Mouse (Mus musculus): ENCODE data around the gene Lbp.

The Lbp gene

GRCm38 (mm10) chr2:158313089-158313488 is 6.8 kb downstream of the Lbp start:
- DNase-seq: no peak

GRCm38 (mm10) chr2:158316371-158316770 is 10.1 kb downstream of the Lbp start:
- peak; percentile 23 to 27 for DNase-seq

DNA sequence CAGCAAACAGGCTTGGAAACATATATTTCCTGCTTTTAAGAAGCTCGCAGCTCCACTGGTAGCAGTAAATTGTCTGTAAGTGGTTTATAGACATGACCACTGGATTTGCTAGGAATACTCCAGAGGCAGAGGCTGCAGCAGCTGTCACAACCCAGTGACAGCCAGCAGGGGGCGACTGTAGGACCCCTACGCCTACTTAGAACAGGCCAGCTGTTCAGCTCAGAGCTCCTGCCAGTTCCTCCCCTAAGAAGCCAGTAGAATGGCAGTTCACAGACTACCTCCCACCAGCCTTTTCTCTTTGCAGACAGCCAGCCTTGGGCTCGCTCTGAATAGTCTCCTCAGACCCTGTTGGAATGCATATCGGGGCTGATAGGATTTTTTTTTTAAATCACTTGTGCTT is 10.7 kb downstream of the Lbp start:
- DNase-seq: peak; percentile 60 to 62

DNA sequence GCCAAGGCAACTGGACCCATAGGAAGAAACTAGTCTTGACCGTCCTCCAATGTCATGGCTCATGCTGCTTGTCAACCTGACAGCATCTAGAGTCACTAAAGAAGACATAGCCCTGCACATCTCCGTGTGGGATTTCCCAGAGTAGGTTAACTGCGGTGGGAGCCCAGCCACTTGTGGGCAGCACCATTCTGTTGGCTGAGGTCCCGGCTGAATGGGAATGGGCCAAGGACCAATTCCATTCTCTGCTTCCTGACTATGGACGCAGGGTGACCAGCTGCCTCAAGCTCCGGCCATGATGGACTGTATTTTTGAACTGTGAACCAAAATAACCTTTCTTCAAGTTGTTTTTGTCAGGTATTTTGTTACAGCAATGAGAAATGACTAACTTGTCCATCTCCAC is 15.3 kb downstream of the Lbp start:
- no peak for DNase-seq

DNA sequence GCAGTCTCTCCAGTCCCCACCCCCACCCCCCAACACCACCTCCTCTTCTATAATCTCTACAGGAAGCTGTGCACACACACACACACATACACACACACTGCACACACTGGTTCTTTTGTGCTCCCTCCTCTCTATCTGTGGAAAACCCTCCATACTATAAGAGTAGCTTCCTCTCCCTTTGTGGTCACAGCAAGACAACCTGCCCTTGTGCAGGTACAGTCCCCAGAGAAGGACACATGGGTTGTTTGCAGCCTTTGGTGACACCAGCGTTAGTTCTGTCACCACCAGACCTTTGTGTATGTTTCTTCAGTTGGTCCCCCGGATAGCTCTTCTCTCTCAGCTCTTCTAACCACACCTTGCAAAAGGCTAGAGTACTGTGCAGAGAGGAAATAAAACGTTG is 16.6 kb downstream of the Lbp start:
- DNase-seq: peak; percentile 30 to 37

DNA sequence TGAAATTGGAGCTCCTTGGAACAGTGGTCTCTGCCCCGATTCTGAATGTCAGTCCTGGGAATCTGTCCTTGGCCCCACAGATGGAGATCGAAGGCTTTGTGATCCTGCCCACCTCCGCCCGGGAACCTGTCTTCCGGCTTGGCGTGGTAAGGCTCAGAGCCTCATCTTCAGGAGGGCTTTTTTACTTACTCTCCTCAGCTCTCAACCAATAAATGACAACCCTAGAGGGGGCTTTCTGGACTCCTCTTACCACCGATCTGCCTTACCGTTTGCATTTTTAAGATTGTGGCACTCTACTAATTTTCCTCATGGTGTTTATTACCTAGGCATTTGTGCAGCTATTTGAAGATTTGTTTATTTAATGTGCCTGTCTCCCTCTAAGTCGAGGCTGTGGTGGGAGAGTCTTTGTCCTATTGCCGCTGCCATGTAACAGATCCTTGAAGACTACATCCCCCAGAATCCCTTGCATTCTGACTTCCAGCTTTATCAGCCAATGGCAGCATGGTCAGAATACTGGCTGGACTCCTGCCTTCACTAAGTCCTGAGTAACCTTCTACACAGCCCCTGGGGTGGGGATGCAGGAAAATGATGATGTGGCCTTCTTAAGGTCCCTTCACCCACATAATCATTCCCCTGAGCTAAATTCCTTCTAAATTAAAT is 18.4 kb downstream of the Lbp start:
- no peak for DNase-seq

DNA sequence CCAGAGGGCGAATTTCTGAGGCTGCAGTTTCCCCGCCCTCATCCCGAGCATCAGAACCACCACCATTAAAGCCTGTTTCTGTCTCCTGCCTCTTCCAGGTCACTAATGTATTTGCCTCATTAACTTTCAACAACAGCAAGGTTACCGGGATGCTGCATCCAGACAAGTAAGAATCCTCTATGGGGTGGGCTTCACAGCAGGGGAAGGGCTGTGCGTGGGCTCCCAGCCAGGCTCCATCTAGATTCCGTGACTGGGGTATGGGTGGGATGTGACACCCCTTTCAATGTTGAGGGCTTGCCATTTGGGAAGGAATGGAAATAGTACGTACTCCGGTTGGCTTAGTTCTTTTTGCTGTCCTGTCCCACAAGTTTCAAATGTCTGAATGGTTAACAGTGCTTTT is 19.3 kb downstream of the Lbp start:
- DNase-seq: no peak

- no peak for DNase-seq
These were observed 28.1 kb downstream of the Lbp start for GRCm38 (mm10) chr2:158334356-158334755.

- DNase-seq: no peak
These were observed 31.4 kb downstream of the Lbp start for GRCm38 (mm10) chr2:158337698-158338097.

- peak; percentile 50 for DNase-seq
These were observed 33.8 kb downstream of the Lbp start for GRCm38 (mm10) chr2:158339948-158340564.

- DNase-seq: no peak
These were observed 35.0 kb downstream of the Lbp start for GRCm38 (mm10) chr2:158341324-158341723.

DNA sequence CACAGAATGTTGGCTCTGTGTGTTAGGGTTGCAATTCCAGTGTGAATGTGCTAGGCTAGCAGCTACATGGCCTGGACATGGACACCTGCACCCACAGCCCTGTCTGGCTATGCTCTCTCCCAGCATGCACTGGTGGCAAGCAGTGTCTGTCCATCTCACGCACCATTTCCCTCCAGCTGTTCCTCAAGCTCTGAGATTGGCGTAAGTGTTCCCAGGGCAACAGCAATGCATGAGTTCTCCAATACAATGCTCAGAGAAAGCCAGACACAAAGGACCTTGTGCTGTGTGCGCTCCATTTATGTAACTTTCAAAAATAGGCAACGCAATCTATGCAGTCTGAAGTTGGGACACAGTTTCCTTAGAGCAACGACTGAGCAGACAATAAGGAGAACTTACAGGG is 37.2 kb downstream of the Lbp start:
- DNase-seq: no peak

DNA sequence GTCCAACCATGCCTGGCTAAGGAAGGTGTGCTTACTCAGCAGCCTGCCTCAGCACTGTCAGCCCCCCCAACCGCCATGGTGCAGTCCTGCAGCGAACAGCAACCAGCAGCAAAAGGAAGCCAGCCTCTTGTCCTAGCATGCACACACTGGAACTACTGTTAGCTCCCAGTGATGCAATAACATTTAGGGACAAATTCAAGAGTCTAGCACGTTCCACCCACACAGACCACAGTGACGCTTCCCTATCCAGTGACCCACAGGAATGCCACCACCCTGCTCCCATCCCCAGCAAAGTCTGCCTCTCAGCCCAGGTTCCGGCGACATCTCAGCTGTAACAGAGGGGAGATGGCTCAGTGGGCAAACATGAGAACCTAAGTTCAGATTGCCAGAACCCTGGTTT is 40.2 kb downstream of the Lbp start:
- no peak for DNase-seq

- DNase-seq: peak; percentile 44 to 54
These were observed 41.6 kb downstream of the Lbp start for GRCm38 (mm10) chr2:158347868-158348267.

DNA sequence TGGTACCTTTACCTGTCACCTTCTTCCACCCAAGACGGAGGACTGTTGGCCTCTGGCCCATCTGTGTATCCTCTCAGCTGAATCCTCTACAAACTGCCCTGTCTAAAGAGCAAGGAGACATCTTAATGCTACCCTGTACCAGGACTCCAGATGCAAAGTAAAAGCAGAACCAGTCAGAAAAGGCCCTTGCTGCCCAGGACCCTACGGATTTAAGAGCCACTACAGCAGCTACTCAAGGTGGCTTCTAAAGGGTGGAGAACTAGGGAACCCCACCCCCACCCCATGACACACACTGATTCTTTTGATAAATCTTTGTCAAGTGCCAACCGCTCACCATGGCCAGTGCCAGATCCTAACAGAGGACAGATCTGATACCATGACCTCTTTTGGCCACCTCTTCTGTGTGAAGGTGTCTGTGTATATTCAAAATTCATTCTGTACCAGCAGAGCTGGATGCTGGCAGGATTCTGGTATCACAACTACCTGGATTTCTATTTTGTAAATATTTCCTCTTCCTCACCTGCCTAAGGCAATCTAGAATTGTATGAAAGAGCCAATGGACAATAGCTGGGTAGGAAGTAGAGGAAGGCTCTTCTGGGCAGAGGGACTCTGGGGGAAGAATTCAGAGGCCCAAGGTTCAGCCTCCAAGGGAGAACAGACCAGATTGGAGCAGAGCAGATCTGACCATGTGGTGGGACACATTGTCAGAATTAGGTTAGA is 46.7 kb downstream of the Lbp start:
- DNase-seq: no peak

DNA sequence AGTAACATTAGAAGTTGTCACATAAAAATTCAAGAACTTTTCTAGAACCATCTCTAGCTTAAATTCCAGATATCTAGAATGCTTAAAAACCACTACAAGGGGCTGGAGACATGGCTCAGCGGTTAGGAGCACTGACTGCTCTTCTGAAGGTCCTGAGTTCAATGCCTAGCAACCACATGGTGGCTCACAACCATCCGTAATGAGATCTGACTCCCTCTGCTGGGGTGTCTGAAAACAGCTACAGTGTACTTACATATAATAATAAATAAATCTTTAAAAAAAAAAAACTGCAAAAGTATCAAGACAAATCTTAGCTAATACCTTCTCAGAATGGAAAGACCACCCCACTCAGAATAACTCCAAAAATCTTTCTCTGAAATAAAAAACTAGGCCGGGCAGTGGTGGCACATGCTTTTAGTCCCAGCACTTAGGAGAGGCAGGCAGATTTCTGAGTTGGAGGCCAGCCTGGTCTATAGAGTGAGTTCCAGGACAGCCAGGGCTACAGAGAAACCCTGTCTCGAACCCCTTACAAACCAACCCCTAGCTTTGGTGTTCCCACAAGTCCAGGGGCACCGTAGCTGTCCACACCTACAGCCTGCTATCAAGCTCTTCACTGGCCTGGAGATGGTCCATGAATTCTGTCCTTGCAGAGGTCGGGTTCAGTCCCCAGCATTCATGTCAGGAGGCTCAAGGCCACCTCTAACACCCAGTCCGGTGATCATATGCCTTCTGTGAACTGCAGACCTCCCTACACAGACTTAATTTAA is 48.2 kb downstream of the Lbp start:
- no peak for DNase-seq

- no peak for DNase-seq
These were observed 48.9 kb downstream of the Lbp start for GRCm38 (mm10) chr2:158355238-158355637.

DNA sequence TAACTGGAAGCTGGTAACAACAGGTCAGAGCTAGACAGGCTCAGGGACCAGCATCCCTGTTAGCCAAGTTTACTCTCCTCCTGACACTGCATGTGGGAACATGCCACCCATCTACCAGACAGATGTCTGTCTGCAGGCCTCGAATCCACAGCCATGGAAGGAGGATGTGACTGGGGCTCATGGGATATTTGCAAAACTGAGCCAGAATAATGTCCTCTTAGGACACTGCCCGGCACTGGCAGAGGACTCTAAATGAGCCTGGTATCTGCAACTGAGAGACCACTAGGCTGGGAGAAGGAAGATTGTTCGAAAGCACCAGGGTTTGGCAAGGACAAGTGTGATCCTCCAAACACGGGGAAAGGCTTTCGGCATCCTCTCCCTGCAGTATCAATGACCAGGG is 49.8 kb downstream of the Lbp start:
- no peak for DNase-seq

- no peak for DNase-seq
These were observed 53.7 kb downstream of the Lbp start for GRCm38 (mm10) chr2:158359757-158360620.

DNA sequence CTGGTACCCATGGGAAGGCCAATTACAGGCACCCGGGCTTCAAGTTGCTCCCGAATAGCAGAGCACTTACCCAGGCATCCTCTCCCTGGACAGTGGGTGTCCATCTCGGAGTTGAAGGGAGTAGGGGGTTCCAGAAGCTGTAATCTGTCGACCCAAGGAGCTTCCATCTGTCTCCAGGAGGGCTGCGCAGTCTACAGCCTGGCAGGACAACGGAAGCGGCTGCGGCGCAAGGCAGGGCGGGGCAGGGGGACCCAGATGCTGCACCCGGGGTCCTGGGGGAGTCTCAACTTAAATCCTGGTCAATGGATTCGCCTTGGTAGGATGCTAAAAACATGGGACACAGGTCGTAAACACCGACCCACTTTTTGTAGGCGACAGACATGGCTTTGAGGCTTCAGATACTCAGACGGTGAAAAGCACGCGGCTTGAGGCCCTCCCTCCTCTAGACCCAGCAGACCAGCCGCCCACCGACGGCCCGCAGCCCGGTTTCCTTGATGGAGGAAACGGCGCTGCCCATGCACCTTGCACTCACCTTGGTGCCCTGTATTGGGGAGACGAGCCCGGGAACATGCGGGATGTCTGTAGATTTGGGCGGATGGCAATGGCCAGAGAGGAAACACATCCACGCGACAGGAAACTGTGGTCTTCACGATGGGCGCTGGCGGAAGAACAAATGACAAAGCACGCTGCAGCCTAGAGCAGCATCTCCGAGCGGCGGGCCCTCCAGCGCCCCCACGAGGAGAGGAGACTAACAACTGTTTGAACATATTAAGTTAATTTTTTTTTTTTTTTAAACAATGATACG is 54.8 kb downstream of the Lbp start:
- DNase-seq: peak; percentile 81 to 85

DNA sequence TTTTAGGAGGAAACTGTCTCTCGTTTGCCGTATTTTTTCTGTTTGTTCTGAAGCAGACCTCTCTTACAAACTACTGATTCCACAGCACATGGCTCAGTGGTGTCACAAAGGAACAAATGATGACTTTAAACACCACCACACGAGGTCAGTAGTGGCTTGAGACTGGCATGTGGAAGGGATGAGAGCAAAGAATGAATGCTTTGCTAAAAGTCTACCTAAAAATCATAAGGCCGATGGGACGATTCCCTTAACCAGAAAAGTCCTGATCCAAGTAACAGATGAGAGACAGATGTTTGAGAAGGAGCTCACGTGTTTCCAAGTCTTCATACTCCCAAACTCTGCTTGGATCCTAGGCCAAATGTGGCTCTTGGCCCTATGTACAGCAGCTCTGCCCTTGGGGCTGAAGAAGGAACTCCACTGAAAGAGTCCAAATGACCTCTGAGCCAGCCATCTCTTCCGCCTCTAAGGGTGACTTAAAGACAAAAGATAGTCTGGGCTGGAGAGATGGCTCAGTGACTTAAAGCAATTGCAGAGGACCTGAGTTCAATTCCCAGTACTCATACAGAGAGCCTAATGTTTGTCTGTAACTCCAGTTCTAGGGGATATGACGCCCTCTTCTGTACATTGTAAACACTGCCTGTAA is 55.5 kb downstream of the Lbp start:
- no peak for DNase-seq
